Mouse (Mus musculus) spleen, adult 2 months (tissue): ENCODE measurements around the gene Haspin.

ENCODE experiments used
- CTCF ChIP-seq: fragments of 200-500 bp; IDR thresholded peaks from 2 replicates; pipeline ENCODE4 v1.5.1; 2011; ENCODE audit warnings: mild to moderate bottlenecking, inconsistent platforms; ENCODE audit not compliant: insufficient read depth, insufficient read length, insufficient replicate concordance; ENCODE audit errors: extremely low read depth
- POLR2A ChIP-seq: fragments of 200-500 bp; IDR thresholded peaks from 2 replicates; pipeline ENCODE4 v1.6.1; 2011; ENCODE audit warnings: low read depth, low read length, inconsistent platforms

GRCm38 (mm10) chr11:73137116-73137515, 978 bp downstream of the Haspin start:
- TF ChIP-seq POLR2A (no peak), CTCF (no peak)
